Mouse (Mus musculus) lung, adult 2 months (tissue): ENCODE data around the gene Aoc1.

Source experiments
- CTCF ChIP-seq: fragments of 200-500 bp; IDR thresholded peaks from 2 replicates; pipeline ENCODE4 v1.5.1; 2011; ENCODE audit warnings: mild to moderate bottlenecking, low read length, control low read depth; ENCODE audit not compliant: insufficient read depth
- POLR2A ChIP-seq: fragments of 200-500 bp; IDR thresholded peaks from 2 replicates; pipeline ENCODE4 v1.6.1; 2011; ENCODE audit warnings: low read depth, mild to moderate bottlenecking, control low read depth, low read length, borderline replicate concordance; ENCODE audit errors: extremely low read depth

DNA sequence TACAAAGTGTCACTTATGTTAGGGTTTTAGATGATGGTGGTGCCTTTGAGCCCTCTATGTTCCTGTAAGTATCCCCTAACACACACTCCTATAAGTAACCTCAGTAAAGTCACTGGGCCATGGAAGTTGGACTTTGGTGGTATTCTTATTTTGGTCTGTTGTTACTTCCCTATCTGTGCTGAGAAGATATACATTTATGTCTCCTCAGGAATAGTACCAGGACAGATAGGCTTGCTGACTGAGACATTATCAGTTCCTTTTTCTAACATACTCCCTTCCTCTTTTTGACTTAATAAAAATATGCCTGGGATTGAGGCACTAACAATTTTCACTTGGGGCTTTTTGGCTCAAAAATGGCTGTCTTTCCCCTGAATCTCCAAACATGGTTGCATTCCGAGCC lies 40.3 kb upstream of the Aoc1 start:
- TF ChIP-seq CTCF = no peak
- no peak; the same call in 1 of the 2 replicates for TF ChIP-seq POLR2A
